Mouse (Mus musculus) forebrain, embryonic 13.5 days (tissue): ENCODE measurements at regions not wholly inside any gene's neighbourhood (a gene's known extent, or its start where the extent isn't known, plus 50 kb on each side); places are given as distances from the start of the nearest gene placed in this dataset.
"Not testable (repeated sequence)": the region's sequence is repeated elsewhere in the genome, so short reads cannot be mapped to it uniquely, and the experiment has no call there.

Experiments used
- ATAC-seq: fragments of 200-750 bp; cut with Nextera tagmentation; 2 replicates; pipeline ENCODE4 v1.8.0; 2017
- H3K27ac ChIP-seq: fragments of 300-500 bp; sonication (generic); 2 replicates; pipeline ENCODE4 v1.5.1; 2015; ENCODE audit warnings: inconsistent platforms, mild to moderate bottlenecking, moderate library complexity
- H3K27me3 ChIP-seq: fragments of 300-500 bp; sonication (generic); 2 replicates; pipeline ENCODE4 v1.6.1; 2015; ENCODE audit warnings: mild to moderate bottlenecking, inconsistent platforms
- H3K36me3 ChIP-seq: fragments of 300-500 bp; sonication (generic); 2 replicates; pipeline ENCODE4 v1.6.1; 2015; ENCODE audit warnings: mild to moderate bottlenecking, inconsistent platforms; ENCODE audit not compliant: poor library complexity, severe bottlenecking
- H3K4me1 ChIP-seq: fragments of 300-500 bp; sonication (generic); 2 replicates; pipeline ENCODE4 v1.6.1; 2015; ENCODE audit warnings: inconsistent platforms
- H3K4me2 ChIP-seq: fragments of 300-500 bp; sonication (generic); 2 replicates; pipeline ENCODE4 v1.6.1; 2015; ENCODE audit warnings: inconsistent platforms, mild to moderate bottlenecking, moderate library complexity
- H3K4me3 ChIP-seq: fragments of 300-500 bp; sonication (generic); 2 replicates; pipeline ENCODE4 v1.5.1; 2015; ENCODE audit warnings: mild to moderate bottlenecking, inconsistent platforms
- H3K9ac ChIP-seq: fragments of 300-500 bp; sonication (generic); 2 replicates; pipeline ENCODE4 v1.6.1; 2015; ENCODE audit warnings: mild to moderate bottlenecking, inconsistent platforms
- H3K9me3 ChIP-seq: fragments of 300-500 bp; sonication (generic); replicated peaks from 2 replicates; pipeline ENCODE4 v1.6.1; 2016; ENCODE audit warnings: inconsistent platforms
- WGBS: fragments of 180-500 bp; shearing (Covaris S2); methylation state at CpG from one replicate; pipeline ENCODE4 v1.1.7; 2015; 5-methylcytosine and 5-hydroxymethylcytosine counted together

DNA sequence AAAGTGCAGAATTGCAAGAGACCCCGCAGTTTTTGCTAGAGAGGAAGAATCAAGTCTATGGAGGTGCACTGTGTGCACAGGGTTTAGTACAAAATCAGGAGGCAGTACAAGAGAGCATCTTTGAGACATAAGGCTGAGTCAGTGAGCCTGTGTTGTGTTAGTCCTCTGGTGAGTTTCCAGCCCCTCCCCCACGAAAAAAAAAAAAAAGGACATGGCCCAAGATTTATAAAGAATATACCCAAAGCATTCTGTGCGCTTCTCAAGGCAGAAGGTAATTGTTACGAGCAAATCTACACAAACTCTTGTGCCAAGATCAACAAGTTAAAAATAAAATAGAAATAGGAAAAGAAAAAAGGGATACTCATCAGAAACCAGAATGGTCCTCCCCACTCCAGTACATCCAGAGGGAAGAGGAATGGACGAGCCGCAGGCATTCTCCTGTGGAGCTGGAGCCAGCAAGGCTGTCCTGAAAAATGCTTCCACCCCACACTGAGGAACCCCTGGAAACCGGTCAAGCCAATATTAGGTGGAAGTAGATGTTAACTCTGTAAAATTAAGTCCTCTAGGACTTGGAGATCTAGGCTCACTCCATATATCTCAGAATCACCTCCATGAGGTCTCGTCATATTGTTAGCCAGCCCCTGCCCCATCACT, 150.7 kb upstream of the Hes1 start:
- ATAC-seq = no peak
- Histone ChIP-seq H3K27ac (no peak overlapping the region), H3K9ac (no peak overlapping the region), H3K4me1 (peaks cover 8% of the 10 kb centered on the region), H3K36me3 (no peaks in the 10 kb centered on the region), H3K27me3 (no peaks in the 10 kb centered on the region), H3K4me2 (no peak overlapping the region), H3K9me3 (no peaks in the 10 kb centered on the region), H3K4me3 (no peak overlapping the region)
- WGBS = 82% methylated on average over 8 of the region's 8 CpGs

DNA sequence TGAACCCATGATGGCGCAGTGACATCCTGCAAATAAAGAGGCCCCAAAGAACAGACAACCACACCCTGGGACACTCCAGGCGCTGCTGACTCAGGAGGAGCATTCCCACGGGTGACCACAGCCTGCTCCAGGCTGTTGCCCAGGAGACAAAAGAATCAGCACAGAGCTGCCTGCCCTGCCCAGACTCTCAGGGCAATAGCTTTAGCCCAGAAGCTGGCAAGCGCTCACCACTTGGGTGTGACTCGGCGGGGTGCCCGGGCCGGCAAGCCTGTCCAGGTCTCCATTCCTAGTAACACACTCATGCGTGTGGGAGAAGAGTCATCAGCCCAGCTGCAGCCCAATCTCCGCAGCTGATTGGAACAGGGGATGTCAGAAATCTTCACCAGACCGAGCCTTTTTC, 148.8 kb upstream of the Hes1 start:
- no peak overlapping the region; the same call in 1 of the 2 replicates for H3K9ac ChIP-seq
- no peak overlapping the region for H3K27ac ChIP-seq
- no peak overlapping the region for H3K4me2 ChIP-seq
- no peaks in the 10 kb centered on the region for H3K36me3 ChIP-seq
- no peak overlapping the region for H3K4me3 ChIP-seq
- no peaks in the 10 kb centered on the region for H3K9me3 ChIP-seq
- ATAC-seq = no peak
- H3K27me3 ChIP-seq = no peaks in the 10 kb centered on the region
- WGBS = 65% methylated on average over 11 of the region's 11 CpGs
- H3K4me1 ChIP-seq = peaks cover 8% of the 10 kb centered on the region

DNA sequence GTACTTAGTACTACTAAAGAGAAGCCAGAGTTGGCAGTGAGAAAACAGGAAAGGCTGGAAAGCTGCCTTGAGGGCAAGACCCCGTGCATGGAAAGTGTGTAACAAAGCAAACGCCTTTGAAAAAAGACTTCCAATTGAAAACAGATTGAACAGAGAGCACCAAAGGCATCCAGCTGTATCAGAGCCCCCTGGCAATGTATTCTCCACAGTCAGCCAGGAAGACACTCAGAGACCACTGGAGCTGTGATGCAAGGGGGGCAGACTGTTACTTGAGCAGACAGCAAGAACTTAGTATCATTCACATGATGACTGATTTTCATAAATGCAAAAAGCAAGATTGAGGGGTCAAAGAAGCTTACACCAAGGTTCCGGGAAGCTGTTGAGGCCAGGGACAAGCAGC, 146.2 kb upstream of the Hes1 start:
- WGBS = 46% methylated on average over 3 of the region's 3 CpGs
- peaks cover 8% of the 10 kb centered on the region for H3K4me1 ChIP-seq
- no peak overlapping the region for H3K9ac ChIP-seq
- no peaks in the 10 kb centered on the region for H3K36me3 ChIP-seq
- H3K4me3 ChIP-seq = no peak overlapping the region
- no peaks in the 10 kb centered on the region for H3K27me3 ChIP-seq
- H3K4me2 ChIP-seq = no peak overlapping the region
- H3K27ac ChIP-seq = no peak overlapping the region
- no peaks in the 10 kb centered on the region for H3K9me3 ChIP-seq
- no peak for ATAC-seq

DNA sequence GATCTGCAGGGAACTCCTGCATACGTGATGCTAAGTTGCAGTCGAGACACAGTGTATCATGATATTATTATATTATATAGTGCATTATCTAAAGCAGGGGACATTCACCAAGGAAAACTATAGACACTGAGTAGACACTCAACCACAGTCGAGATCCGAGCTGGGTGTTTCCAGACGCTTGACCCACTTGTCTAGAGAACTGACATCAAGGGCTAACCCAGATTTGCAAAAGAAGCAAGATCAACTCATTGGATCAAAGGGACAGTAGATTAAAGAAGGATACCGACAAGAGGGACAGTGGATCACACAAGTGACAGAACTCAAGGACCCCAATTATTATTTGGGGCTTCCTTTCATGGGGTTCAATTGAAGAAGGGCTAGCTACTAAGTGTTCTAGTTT, 145.8 kb upstream of the Hes1 start:
- Histone ChIP-seq H3K27me3 (no peaks in the 10 kb centered on the region), H3K4me1 (peaks cover 8% of the 10 kb centered on the region), H3K36me3 (no peaks in the 10 kb centered on the region), H3K4me2 (no peak overlapping the region), H3K4me3 (no peak overlapping the region), H3K9me3 (no peaks in the 10 kb centered on the region), H3K27ac (no peak overlapping the region), H3K9ac (no peak overlapping the region)
- WGBS = 87% methylated on average over 6 of the region's 6 CpGs
- no peak for ATAC-seq

DNA sequence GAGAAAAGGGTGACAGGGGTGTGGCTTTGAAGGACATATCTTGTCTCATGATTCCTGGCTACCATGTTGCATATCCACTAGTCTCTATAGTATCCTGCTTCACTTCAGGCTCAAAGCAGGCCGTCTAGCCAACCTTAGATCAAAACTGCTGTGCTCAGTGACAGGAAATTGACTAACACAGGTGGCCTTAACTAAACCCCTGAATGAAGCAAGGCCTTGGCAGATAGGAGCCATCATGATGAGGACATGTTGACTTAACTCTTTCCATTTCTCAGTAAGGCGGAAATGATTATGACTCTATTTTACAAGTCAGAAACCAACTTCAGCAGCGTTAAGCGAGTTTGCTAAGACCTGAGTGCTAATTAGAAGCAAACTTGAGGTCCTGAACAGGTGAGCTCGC, 143.2 kb upstream of the Hes1 start:
- Histone ChIP-seq H3K27me3 (no peaks in the 10 kb centered on the region), H3K27ac (no peak overlapping the region), H3K36me3 (no peaks in the 10 kb centered on the region), H3K4me1 (no peaks in the 10 kb centered on the region), H3K9ac (no peak overlapping the region), H3K4me3 (no peak overlapping the region), H3K9me3 (no peaks in the 10 kb centered on the region; the same call in 1 of the 2 replicates), H3K4me2 (no peak overlapping the region)
- ATAC-seq = no peak
- 85% methylated on average over 5 of the region's 5 CpGs for WGBS

DNA sequence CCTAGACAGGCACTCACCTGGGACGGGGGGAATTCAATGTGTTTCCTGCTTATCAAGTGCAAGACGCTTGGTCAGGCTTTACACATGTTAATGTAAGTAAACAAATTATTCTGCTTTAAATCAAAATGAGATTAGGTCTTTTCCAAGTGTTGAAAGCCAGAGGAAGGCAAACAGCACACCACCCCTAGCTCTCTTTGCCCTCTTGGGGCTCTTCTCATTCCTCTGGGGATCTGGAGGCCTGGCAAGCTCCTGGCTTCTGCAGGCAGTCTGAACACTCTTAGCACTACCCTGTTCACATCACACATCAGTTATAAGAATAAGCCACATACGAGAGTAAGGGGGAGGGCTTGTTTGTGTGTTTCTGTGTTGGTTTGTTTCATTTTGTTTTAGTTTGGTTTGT, 142.8 kb upstream of the Hes1 start:
- Histone ChIP-seq H3K4me2 (no peak overlapping the region), H3K27ac (no peak overlapping the region), H3K27me3 (no peaks in the 10 kb centered on the region), H3K4me3 (no peak overlapping the region), H3K9me3 (no peaks in the 10 kb centered on the region; the same call in 1 of the 2 replicates), H3K36me3 (no peaks in the 10 kb centered on the region), H3K9ac (no peak overlapping the region), H3K4me1 (no peaks in the 10 kb centered on the region)
- WGBS = 66% methylated on average over 3 of the region's 3 CpGs
- ATAC-seq = no peak

DNA sequence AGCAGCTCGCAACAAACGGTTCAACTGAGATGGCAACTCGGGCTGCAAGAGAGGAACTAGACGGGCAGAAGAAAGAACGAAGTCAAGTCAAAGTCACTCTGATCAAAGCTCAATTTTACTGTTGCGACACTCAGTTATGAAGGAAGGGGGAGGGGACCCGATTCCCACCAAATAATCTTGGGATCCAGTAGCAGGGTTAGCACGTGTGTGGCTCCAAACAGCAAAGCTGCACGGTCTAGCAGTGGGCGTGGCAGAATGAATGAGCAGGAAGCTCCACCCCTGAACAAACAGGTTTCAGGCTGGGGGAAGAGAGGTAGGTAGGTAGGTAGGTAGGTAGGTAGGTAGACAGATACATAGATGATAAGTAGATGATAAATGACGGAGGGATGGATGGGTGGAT, 136.9 kb upstream of the Hes1 start:
- H3K9ac ChIP-seq, H3K36me3 ChIP-seq, H3K9me3 ChIP-seq, H3K4me1 ChIP-seq, H3K4me3 ChIP-seq, H3K27me3 ChIP-seq, ATAC-seq, H3K4me2 ChIP-seq, H3K27ac ChIP-seq: not testable (repeated sequence)
- WGBS = 94% methylated on average over 11 of the region's 11 CpGs

DNA sequence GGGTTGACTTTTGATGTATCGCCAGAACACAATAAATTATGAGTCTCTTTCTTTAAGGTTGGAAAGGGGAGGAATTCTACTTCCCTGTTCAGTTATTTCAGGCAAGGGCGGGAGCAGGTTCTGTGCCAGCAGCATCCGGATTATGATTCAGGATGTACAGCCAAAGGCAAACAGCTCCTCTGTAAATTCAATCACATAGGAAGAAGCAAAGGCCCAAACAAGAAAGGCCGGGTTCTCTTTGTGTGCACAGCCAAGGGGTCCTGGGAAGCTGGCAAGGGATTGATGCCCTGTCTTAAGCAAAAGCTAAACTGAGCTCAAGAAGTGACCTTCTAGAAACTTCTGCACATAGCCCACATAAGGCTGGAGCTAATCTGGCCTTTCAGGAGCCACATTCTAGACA, 135.9 kb upstream of the Hes1 start:
- H3K4me1 ChIP-seq = peaks cover 5% of the 10 kb centered on the region; the same call in 1 of the 2 replicates
- 83% methylated on average over 4 of the region's 4 CpGs for WGBS
- no peak overlapping the region for H3K4me2 ChIP-seq
- no peaks in the 10 kb centered on the region for H3K36me3 ChIP-seq
- no peak overlapping the region for H3K4me3 ChIP-seq
- no peak overlapping the region for H3K27ac ChIP-seq
- no peak overlapping the region for H3K9ac ChIP-seq
- ATAC-seq = no peak
- H3K9me3 ChIP-seq = peaks cover 8% of the 10 kb centered on the region; the same call in 1 of the 2 replicates
- H3K27me3 ChIP-seq = no peaks in the 10 kb centered on the region

DNA sequence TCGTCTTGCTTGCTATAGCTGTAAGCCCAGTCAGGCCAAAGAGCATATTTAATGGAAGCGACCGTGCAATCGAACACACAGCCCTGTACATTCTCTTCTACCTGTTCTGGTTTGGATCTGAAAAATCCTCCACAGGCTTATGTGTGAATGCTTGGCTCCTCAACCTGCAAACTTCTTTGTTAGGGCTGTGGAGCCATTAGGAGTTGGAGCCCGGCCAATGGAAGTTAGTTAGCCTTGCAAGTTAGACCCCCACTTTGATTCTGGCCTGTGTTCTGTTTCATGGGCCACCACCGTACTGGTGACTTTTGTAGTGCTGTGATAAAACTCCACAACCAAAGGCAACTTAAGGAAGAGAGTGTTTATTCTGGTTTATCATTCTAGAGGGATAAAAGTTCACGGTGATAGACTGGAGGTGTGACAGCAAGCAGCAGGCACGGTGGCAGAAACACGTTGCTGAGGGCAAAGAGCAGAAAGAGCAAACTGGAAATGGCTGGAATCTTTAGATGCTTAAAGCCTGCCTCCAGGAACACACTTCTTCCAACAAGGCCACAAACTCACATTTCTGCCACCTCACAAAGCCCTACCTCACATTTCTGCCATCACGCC, 132.3 kb upstream of the Hes1 start:
- Histone ChIP-seq H3K27me3 (no peaks in the 10 kb centered on the region), H3K36me3 (no peaks in the 10 kb centered on the region), H3K27ac (no peak overlapping the region), H3K9ac (no peak overlapping the region), H3K4me1 (peaks cover 5% of the 10 kb centered on the region; the same call in 1 of the 2 replicates), H3K4me3 (no peak overlapping the region), H3K4me2 (no peak overlapping the region), H3K9me3 (0 out of 2 replicates have a peak, but pooled peaks cover 8% of the 10 kb centered on the region)
- ATAC-seq = no peak
- 75% methylated on average over 10 of the region's 10 CpGs for WGBS

DNA sequence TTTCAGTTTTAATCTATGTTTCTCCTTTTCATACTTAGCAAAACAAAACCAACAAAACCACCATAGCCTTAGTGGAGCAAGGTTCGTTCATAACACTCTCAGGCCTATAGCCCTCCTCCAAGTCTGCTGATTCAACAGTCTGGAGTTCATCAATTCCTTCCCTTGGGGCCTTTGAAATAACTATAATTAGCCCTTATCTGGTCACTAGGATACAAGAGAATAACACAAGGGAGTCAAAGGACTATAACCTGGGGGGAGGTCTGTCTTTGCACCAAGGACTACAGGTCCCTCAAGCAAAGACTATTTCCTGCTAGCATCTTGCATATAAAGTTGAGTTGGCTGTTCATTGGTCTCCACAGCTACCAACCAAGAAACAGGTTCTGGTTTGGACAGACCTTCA, 129.5 kb upstream of the Hes1 start:
- H3K9me3 ChIP-seq = 0 out of 2 replicates have a peak, but pooled peaks cover 3% of the 10 kb centered on the region
- WGBS = 73% methylated on average over 1 of the region's 1 CpGs
- no peak for ATAC-seq
- no peak overlapping the region for H3K27ac ChIP-seq
- no peak overlapping the region for H3K9ac ChIP-seq
- H3K4me1 ChIP-seq = peaks cover 5% of the 10 kb centered on the region; the same call in 1 of the 2 replicates
- H3K27me3 ChIP-seq = no peaks in the 10 kb centered on the region
- no peak overlapping the region for H3K4me2 ChIP-seq
- no peak overlapping the region for H3K4me3 ChIP-seq
- no peaks in the 10 kb centered on the region for H3K36me3 ChIP-seq

DNA sequence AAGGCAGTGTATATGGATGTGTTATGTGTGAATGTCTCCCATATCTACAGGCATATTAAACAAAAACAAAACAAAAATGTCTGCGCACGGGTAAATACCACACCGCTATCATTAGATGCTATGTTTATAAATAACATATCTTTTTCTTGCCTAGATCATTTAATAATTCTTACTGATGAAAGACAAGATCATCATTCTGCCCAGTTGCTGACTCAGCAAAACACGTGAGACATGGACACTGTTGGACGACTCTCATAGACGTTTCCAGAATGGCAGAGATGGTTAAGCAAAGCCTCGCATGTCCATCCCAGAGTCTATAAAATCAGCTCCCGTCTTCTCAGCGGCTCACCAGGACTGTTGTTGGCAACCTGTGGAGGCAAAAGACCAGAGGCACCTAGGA, 125.5 kb upstream of the Hes1 start:
- H3K9me3 ChIP-seq = no peaks in the 10 kb centered on the region
- no peak overlapping the region for H3K4me2 ChIP-seq
- no peak overlapping the region for H3K27ac ChIP-seq
- H3K27me3 ChIP-seq = no peaks in the 10 kb centered on the region
- H3K36me3 ChIP-seq = no peaks in the 10 kb centered on the region
- 95% methylated on average over 9 of the region's 9 CpGs for WGBS
- H3K9ac ChIP-seq = no peak overlapping the region
- no peaks in the 10 kb centered on the region for H3K4me1 ChIP-seq
- no peak overlapping the region for H3K4me3 ChIP-seq
- no peak for ATAC-seq

DNA sequence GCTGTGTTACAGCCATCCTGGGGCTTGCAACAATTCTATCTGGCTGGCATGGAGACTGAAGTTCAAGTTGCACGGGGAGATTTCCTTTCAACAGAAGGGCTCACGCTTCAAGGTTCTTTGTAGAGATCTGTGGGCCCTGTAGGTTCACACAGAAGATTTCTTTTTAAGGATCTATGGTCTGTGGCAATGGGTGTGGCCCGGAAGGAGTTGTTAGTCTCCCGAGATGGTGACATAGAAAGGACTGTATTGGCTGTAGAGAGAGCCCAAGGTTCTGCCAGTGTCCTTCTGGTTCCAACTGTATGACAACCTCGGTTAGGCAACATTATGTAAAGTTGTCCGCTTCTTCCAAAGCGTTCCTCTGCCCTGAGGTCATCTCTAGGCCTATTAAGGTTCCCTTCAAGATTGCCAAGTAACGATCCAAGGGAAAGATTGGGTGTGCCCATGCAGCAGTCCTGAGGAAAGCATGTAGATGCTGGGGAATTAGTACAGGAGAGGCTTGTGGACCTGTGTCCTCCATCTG, 124.8 kb upstream of the Hes1 start:
- Histone ChIP-seq H3K9me3 (no peaks in the 10 kb centered on the region), H3K36me3 (no peaks in the 10 kb centered on the region), H3K9ac (no peak overlapping the region), H3K27ac (no peak overlapping the region), H3K4me1 (no peaks in the 10 kb centered on the region), H3K27me3 (no peaks in the 10 kb centered on the region), H3K4me3 (no peak overlapping the region), H3K4me2 (no peak overlapping the region)
- ATAC-seq = no peak
- WGBS = 90% methylated on average over 8 of the region's 8 CpGs
